Mouse (Mus musculus): ENCODE data around the gene Pkn1.
A peak's percentile ranks its signal among the peaks of the same experiment; 100 is the strongest.

Pkn1 gene

GRCm38 (mm10) chr8:83723447-83724083 is 24.6 kb upstream of the Pkn1 start:
- DNase-seq (ENCODE audit: low spot score): no peak

GRCm38 (mm10) chr8:83722631-83723030 is 23.7 kb upstream of the Pkn1 start:
- no peak for DNase-seq (ENCODE audit: low spot score)

- DNase-seq (ENCODE audit: low spot score): no peak
These were observed 22.5 kb upstream of the Pkn1 start for GRCm38 (mm10) chr8:83721405-83722025.

- DNase-seq (ENCODE audit: low spot score): no peak
These were observed 20.7 kb upstream of the Pkn1 start for GRCm38 (mm10) chr8:83719693-83720092.

GRCm38 (mm10) chr8:83719048-83719447 is 20.1 kb upstream of the Pkn1 start:
- no peak for DNase-seq (ENCODE audit: low spot score)

- DNase-seq (ENCODE audit: low spot score): no peak
These were observed 17.6 kb upstream of the Pkn1 start for GRCm38 (mm10) chr8:83716563-83716962.

GRCm38 (mm10) chr8:83715771-83716170 is 16.8 kb upstream of the Pkn1 start:
- peak; percentile 6 for DNase-seq (ENCODE audit: low spot score)

GRCm38 (mm10) chr8:83715031-83715690 is 16.2 kb upstream of the Pkn1 start, which contains the start of gene Ddx39:
Ddx39 (plus strand) TSS chr8:83715177.
- peak; percentile 99 for DNase-seq (ENCODE audit: low spot score)

GRCm38 (mm10) chr8:83714676-83715030 is 15.7 kb upstream of the Pkn1 start:
- no peak for DNase-seq (ENCODE audit: low spot score)

GRCm38 (mm10) chr8:83707554-83707953 is 8.6 kb upstream of the Pkn1 start:
- DNase-seq (ENCODE audit: low spot score): no peak

- no peak for DNase-seq (ENCODE audit: low spot score)
These were observed 7.4 kb upstream of the Pkn1 start for GRCm38 (mm10) chr8:83706411-83706810.

GRCm38 (mm10) chr8:83703426-83703825 is 4.4 kb upstream of the Pkn1 start:
- no peak for DNase-seq (ENCODE audit: low spot score)

GRCm38 (mm10) chr8:83700423-83701085 is 1.6 kb upstream of the Pkn1 start:
- DNase-seq (ENCODE audit: low spot score): no peak

GRCm38 (mm10) chr8:83699566-83699965 is 587 bp upstream of the Pkn1 start:
- peak; percentile 73 for DNase-seq (ENCODE audit: low spot score)

GRCm38 (mm10) chr8:83698291-83698660 is 703 bp downstream of the Pkn1 start:
- peak; percentile 39 for DNase-seq (ENCODE audit: low spot score)

GRCm38 (mm10) chr8:83697374-83698220 is 1.4 kb downstream of the Pkn1 start:
- DNase-seq (ENCODE audit: low spot score): no peak

- no peak for DNase-seq (ENCODE audit: low spot score)
These were observed 3.5 kb downstream of the Pkn1 start for GRCm38 (mm10) chr8:83695351-83696106.

GRCm38 (mm10) chr8:83694369-83695160 is 4.4 kb downstream of the Pkn1 start:
- DNase-seq (ENCODE audit: low spot score): no peak

GRCm38 (mm10) chr8:83693609-83694236 is 5.3 kb downstream of the Pkn1 start:
- DNase-seq (ENCODE audit: low spot score): no peak

- no peak for DNase-seq (ENCODE audit: low spot score)
These were observed 9.7 kb downstream of the Pkn1 start for GRCm38 (mm10) chr8:83689264-83689663.
